Mouse (Mus musculus) myocyte (in vitro differentiated cells): Measurements from ENCODE around the gene Alad. TPM values are rescaled to one million over a fixed set of nuclear protein-coding genes. Genes with fewer than 3 reads are reported as not detected.

ENCODE experiments used
- H3K27me3 ChIP-seq: one replicate; pipeline ENCODE4 v1.6.1; 2011; ENCODE audit not compliant: control insufficient read depth, insufficient read depth, insufficient read length
- H3K36me3 ChIP-seq: one replicate; pipeline ENCODE4 v1.6.1; 2011; ENCODE audit not compliant: control insufficient read depth, insufficient read depth
- H3K4me2 ChIP-seq: one replicate; pipeline ENCODE4 v1.6.1; 2011; ENCODE audit warnings: low read depth, control low read depth
- H3K4me3 ChIP-seq: one replicate; pipeline ENCODE4 v1.5.1; 2011; ENCODE audit warnings: mild to moderate bottlenecking, control low read depth, moderate library complexity
- H3K79me2 ChIP-seq: one replicate; pipeline ENCODE4 v1.6.1; 2011; ENCODE audit not compliant: control insufficient read depth, insufficient read depth
- H3ac ChIP-seq: one replicate; pipeline ENCODE4 v1.6.1; 2011; ENCODE audit not compliant: control insufficient read depth, insufficient read length
- CEBPB ChIP-seq: IDR thresholded peaks from 2 replicates; pipeline ENCODE4 v1.6.1; 2011; ENCODE audit warnings: mild to moderate bottlenecking, moderate library complexity; ENCODE audit not compliant: poor library complexity, insufficient read depth, severe bottlenecking
- E2F4 ChIP-seq: IDR thresholded peaks from one replicate; pipeline ENCODE4 v1.6.1; 2011; ENCODE audit warnings: mild to moderate bottlenecking, control low read depth, moderate library complexity; ENCODE audit not compliant: insufficient read depth
- MAX ChIP-seq: IDR thresholded peaks from one replicate; pipeline ENCODE4 v1.6.1; 2011; ENCODE audit warnings: low read depth, mild to moderate bottlenecking, control low read depth
- MYOD1 ChIP-seq, 3 experiments: IDR thresholded peaks; one replicate each; pipeline ENCODE4 v1.6.1; 2011; ENCODE audit warnings: control low read depth in 2 of 3, low read depth in 2 of 3, mild to moderate bottlenecking in 2 of 3, moderate library complexity in 1 of 3; ENCODE audit not compliant: insufficient read length in 2 of 3, control insufficient read depth in 1 of 3
- MYOG ChIP-seq, 3 experiments: IDR thresholded peaks; one replicate each; pipeline ENCODE4 v1.6.1; 2011; ENCODE audit warnings: control low read depth in 2 of 3, low read depth in 2 of 3, mild to moderate bottlenecking in 2 of 3; ENCODE audit not compliant: insufficient read length in 2 of 3, control insufficient read depth in 1 of 3, insufficient read depth in 1 of 3
- POLR2A ChIP-seq: IDR thresholded peaks from one replicate; pipeline ENCODE4 v1.6.1; 2011; ENCODE audit warnings: low read depth, mild to moderate bottlenecking, control low read depth, moderate library complexity; ENCODE audit not compliant: insufficient read length
- POLR2AphosphoS2 ChIP-seq: IDR thresholded peaks from one replicate; pipeline ENCODE4 v1.6.1; 2011; ENCODE audit warnings: low read depth, control low read depth; ENCODE audit not compliant: insufficient read length
- REST ChIP-seq: IDR thresholded peaks from one replicate; pipeline ENCODE4 v1.6.1; 2011; ENCODE audit warnings: mild to moderate bottlenecking, control low read depth, moderate library complexity; ENCODE audit not compliant: insufficient read depth, insufficient read length
- SRF ChIP-seq: IDR thresholded peaks from one replicate; pipeline ENCODE4 v1.6.1; 2011; ENCODE audit warnings: low read depth; ENCODE audit not compliant: control insufficient read depth, insufficient read length
- TCF12 ChIP-seq: IDR thresholded peaks from one replicate; pipeline ENCODE4 v1.6.1; 2011; ENCODE audit warnings: mild to moderate bottlenecking, control low read depth; ENCODE audit not compliant: poor library complexity, insufficient read depth, severe bottlenecking
- TCF3 ChIP-seq: IDR thresholded peaks from one replicate; pipeline ENCODE4 v1.6.1; 2011; ENCODE audit warnings: low read depth, control low read depth; ENCODE audit not compliant: insufficient read length
- USF1 ChIP-seq: IDR thresholded peaks from one replicate; pipeline ENCODE4 v1.6.1; 2011; ENCODE audit warnings: low read depth, mild to moderate bottlenecking, control low read depth, moderate library complexity
- polyA plus RNA-seq: library from polyadenylated mRNA; unstranded; fragments of >200 nt; fragmentation: generic; extraction: Trizol; gene quantifications from one replicate; pipeline ENCODE4 v1.2.1, GENCODE M21; 2012; ENCODE audit warnings: missing spikeins

Alad gene
- polyA plus RNA-seq, 1 experiment, result 89.6 TPM

DNA sequence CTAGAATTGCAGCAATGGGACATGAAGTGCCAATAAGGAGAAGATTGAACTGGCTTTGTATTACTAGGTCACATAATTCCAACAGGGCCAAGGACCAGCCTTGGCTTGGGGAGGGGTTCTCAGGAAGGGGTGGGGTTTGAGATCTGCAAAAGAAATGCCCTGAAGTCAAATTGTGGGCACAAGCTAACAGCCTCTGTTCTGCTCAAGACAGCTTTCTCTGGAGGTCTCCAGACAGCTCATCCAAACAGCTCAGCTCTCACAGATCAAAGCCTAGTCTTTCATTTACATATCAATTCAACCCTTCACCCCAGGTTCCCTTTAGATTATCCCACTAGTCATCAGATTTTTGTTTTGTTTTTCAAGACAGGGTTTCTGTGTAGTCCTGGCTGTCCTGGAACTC lies 25.1 kb upstream of the Alad start:
- no peak overlapping the region for H3K4me2 ChIP-seq
- no peaks in the 10 kb centered on the region for H3K36me3 ChIP-seq
- H3K4me3 ChIP-seq, result no peak overlapping the region
- TF ChIP-seq MYOD1 (IDR thresholded peaks at IDR 0.05; ENCODE audit: control insufficient read depth in 1 of 3, insufficient read length in 2 of 3, low read depth in 2 of 3) (no peak), TCF12 (no peak), POLR2AphosphoS2 (no peak), E2F4 (no peak), CEBPB (no peak), POLR2A (no peak), REST (no peak), TCF3 (no peak), MYOG (IDR thresholded peaks at IDR 0.05; ENCODE audit: control insufficient read depth in 1 of 3, insufficient read depth in 1 of 3, insufficient read length in 2 of 3, low read depth in 2 of 3) (no peak), USF1 (no peak), SRF (no peak), MAX (no peak)
- H3K79me2 ChIP-seq, result no peaks in the 10 kb centered on the region
- H3ac ChIP-seq, result no peak overlapping the region
- H3K27me3 ChIP-seq, result peaks cover 6% of the 10 kb centered on the region

DNA sequence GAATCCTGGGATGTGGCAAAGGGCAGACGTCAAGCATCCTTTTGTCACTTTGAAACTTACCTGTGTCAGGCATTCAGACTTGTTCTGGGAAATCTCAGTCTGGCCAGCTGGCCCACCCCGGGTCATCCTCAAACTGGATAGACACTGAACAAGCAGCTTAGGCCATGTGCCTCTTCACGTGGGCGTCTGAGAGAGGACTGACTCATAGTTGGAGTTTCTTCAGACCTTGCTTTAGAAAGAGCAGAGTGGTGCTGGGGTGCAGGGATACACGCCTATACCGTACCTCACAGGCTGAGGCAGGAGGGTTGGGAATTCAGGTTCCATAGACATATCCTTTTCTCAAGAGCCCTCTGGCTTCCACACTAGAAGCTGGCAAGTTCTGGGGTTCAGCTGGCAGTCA lies 24.1 kb upstream of the Alad start:
- peaks cover 6% of the 10 kb centered on the region for H3K27me3 ChIP-seq
- no peak overlapping the region for H3ac ChIP-seq
- no peak for TF ChIP-seq TCF12
- TF ChIP-seq MAX, result no peak
- TF ChIP-seq SRF, result no peak
- TF ChIP-seq CEBPB, result no peak
- no peak for TF ChIP-seq TCF3
- no peak for TF ChIP-seq USF1
- no peak for TF ChIP-seq MYOG (IDR thresholded peaks at IDR 0.05; ENCODE audit: control insufficient read depth in 1 of 3, insufficient read depth in 1 of 3, insufficient read length in 2 of 3, low read depth in 2 of 3)
- TF ChIP-seq MYOD1 (IDR thresholded peaks at IDR 0.05; ENCODE audit: control insufficient read depth in 1 of 3, insufficient read length in 2 of 3, low read depth in 2 of 3), result no peak
- no peak for TF ChIP-seq POLR2AphosphoS2
- TF ChIP-seq POLR2A, result no peak
- TF ChIP-seq E2F4, result no peak
- no peak for TF ChIP-seq REST
- no peaks in the 10 kb centered on the region for H3K36me3 ChIP-seq
- no peak overlapping the region for H3K4me3 ChIP-seq
- H3K4me2 ChIP-seq, result no peak overlapping the region
- H3K79me2 ChIP-seq, result no peaks in the 10 kb centered on the region

DNA sequence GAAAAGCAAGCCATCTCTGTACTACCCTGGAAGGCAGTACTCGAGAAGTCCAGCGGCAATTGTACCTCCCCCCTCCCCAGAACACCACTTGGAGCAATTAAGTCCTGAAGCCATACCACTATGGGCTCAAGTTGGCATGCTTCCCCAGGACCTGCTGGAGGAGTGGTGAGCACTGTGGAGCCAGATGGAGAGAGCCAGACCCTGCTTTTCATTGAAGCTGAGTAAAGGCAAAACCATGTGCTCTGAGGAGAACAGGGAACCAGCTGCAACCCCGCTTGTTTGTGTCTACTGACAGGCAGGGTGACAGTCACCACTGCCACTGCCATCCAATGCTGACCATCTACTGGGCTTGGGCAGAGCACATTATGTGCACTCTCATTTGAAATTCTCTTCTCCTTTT lies 22.1 kb upstream of the Alad start:
- H3K4me2 ChIP-seq, result no peak overlapping the region
- H3ac ChIP-seq, result no peak overlapping the region
- peaks cover 6% of the 10 kb centered on the region for H3K27me3 ChIP-seq
- H3K4me3 ChIP-seq, result no peak overlapping the region
- H3K79me2 ChIP-seq, result no peaks in the 10 kb centered on the region
- TF ChIP-seq TCF3, result no peak
- no peak for TF ChIP-seq SRF
- TF ChIP-seq MYOG (IDR thresholded peaks at IDR 0.05; ENCODE audit: control insufficient read depth in 1 of 3, insufficient read depth in 1 of 3, insufficient read length in 2 of 3, low read depth in 2 of 3), result no peak
- no peak for TF ChIP-seq TCF12
- no peak for TF ChIP-seq POLR2A
- TF ChIP-seq REST, result no peak
- TF ChIP-seq POLR2AphosphoS2, result no peak
- TF ChIP-seq CEBPB, result no peak
- TF ChIP-seq MAX, result no peak
- TF ChIP-seq MYOD1 (IDR thresholded peaks at IDR 0.05; ENCODE audit: control insufficient read depth in 1 of 3, insufficient read length in 2 of 3, low read depth in 2 of 3), result no peak
- no peak for TF ChIP-seq USF1
- TF ChIP-seq E2F4, result no peak
- H3K36me3 ChIP-seq, result no peaks in the 10 kb centered on the region

DNA sequence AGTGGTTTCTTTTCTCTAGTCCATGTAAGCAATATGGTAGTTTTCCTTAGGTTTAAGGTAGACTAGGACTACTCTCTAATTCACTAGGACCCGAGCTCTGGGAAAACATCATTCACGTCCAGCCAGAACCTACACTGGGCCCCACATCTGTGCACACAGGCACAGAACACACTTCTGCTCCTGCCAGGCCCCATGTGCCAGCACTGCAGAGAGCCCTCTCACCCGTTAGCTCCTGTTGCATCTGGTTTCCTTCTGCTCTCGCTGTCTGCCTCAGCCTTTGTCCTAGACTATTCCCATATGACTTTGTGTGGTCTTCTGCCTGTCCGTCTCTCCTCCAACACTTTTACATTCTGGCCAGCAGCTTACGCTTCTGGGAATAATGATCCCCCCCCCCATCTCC lies 14.0 kb upstream of the Alad start:
- H3K4me3 ChIP-seq, result no peak overlapping the region
- no peak overlapping the region for H3ac ChIP-seq
- H3K4me2 ChIP-seq, result no peak overlapping the region
- TF ChIP-seq MYOG (IDR thresholded peaks at IDR 0.05; ENCODE audit: control insufficient read depth in 1 of 3, insufficient read depth in 1 of 3, insufficient read length in 2 of 3, low read depth in 2 of 3) (no peak), CEBPB (no peak), REST (no peak), SRF (no peak), POLR2A (no peak), MYOD1 (IDR thresholded peaks at IDR 0.05; ENCODE audit: control insufficient read depth in 1 of 3, insufficient read length in 2 of 3, low read depth in 2 of 3) (no peak), MAX (no peak), POLR2AphosphoS2 (no peak), E2F4 (no peak), USF1 (no peak), TCF12 (no peak), TCF3 (no peak)
- no peaks in the 10 kb centered on the region for H3K79me2 ChIP-seq
- H3K36me3 ChIP-seq, result no peaks in the 10 kb centered on the region
- H3K27me3 ChIP-seq, result no peaks in the 10 kb centered on the region
